Mouse (Mus musculus) myocyte (in vitro differentiated cells): ENCODE data around the gene Myo5a. TPM values are rescaled to one million over a fixed set of nuclear protein-coding genes. Genes with fewer than 3 reads are reported as not detected.

Experiments used
- H3K27me3 ChIP-seq: one replicate; pipeline ENCODE4 v1.6.1; 2011; ENCODE audit not compliant: control insufficient read depth, insufficient read depth, insufficient read length
- H3K36me3 ChIP-seq: one replicate; pipeline ENCODE4 v1.6.1; 2011; ENCODE audit not compliant: control insufficient read depth, insufficient read depth
- H3K4me2 ChIP-seq: one replicate; pipeline ENCODE4 v1.6.1; 2011; ENCODE audit warnings: low read depth, control low read depth
- H3K4me3 ChIP-seq: one replicate; pipeline ENCODE4 v1.5.1; 2011; ENCODE audit warnings: mild to moderate bottlenecking, control low read depth, moderate library complexity
- H3K79me2 ChIP-seq: one replicate; pipeline ENCODE4 v1.6.1; 2011; ENCODE audit not compliant: control insufficient read depth, insufficient read depth
- H3ac ChIP-seq: one replicate; pipeline ENCODE4 v1.6.1; 2011; ENCODE audit not compliant: control insufficient read depth, insufficient read length
- CEBPB ChIP-seq: IDR thresholded peaks from 2 replicates; pipeline ENCODE4 v1.6.1; 2011; ENCODE audit warnings: mild to moderate bottlenecking, moderate library complexity; ENCODE audit not compliant: poor library complexity, insufficient read depth, severe bottlenecking
- E2F4 ChIP-seq: IDR thresholded peaks from one replicate; pipeline ENCODE4 v1.6.1; 2011; ENCODE audit warnings: mild to moderate bottlenecking, control low read depth, moderate library complexity; ENCODE audit not compliant: insufficient read depth
- MAX ChIP-seq: IDR thresholded peaks from one replicate; pipeline ENCODE4 v1.6.1; 2011; ENCODE audit warnings: low read depth, mild to moderate bottlenecking, control low read depth
- MYOD1 ChIP-seq, 3 experiments: IDR thresholded peaks; one replicate each; pipeline ENCODE4 v1.6.1; 2011; ENCODE audit warnings: control low read depth in 2 of 3, low read depth in 2 of 3, mild to moderate bottlenecking in 2 of 3, moderate library complexity in 1 of 3; ENCODE audit not compliant: insufficient read length in 2 of 3, control insufficient read depth in 1 of 3
- MYOG ChIP-seq, 3 experiments: IDR thresholded peaks; one replicate each; pipeline ENCODE4 v1.6.1; 2011; ENCODE audit warnings: control low read depth in 2 of 3, low read depth in 2 of 3, mild to moderate bottlenecking in 2 of 3; ENCODE audit not compliant: insufficient read length in 2 of 3, control insufficient read depth in 1 of 3, insufficient read depth in 1 of 3
- POLR2A ChIP-seq: IDR thresholded peaks from one replicate; pipeline ENCODE4 v1.6.1; 2011; ENCODE audit warnings: low read depth, mild to moderate bottlenecking, control low read depth, moderate library complexity; ENCODE audit not compliant: insufficient read length
- POLR2AphosphoS2 ChIP-seq: IDR thresholded peaks from one replicate; pipeline ENCODE4 v1.6.1; 2011; ENCODE audit warnings: low read depth, control low read depth; ENCODE audit not compliant: insufficient read length
- REST ChIP-seq: IDR thresholded peaks from one replicate; pipeline ENCODE4 v1.6.1; 2011; ENCODE audit warnings: mild to moderate bottlenecking, control low read depth, moderate library complexity; ENCODE audit not compliant: insufficient read depth, insufficient read length
- SRF ChIP-seq: IDR thresholded peaks from one replicate; pipeline ENCODE4 v1.6.1; 2011; ENCODE audit warnings: low read depth; ENCODE audit not compliant: control insufficient read depth, insufficient read length
- TCF12 ChIP-seq: IDR thresholded peaks from one replicate; pipeline ENCODE4 v1.6.1; 2011; ENCODE audit warnings: mild to moderate bottlenecking, control low read depth; ENCODE audit not compliant: poor library complexity, insufficient read depth, severe bottlenecking
- TCF3 ChIP-seq: IDR thresholded peaks from one replicate; pipeline ENCODE4 v1.6.1; 2011; ENCODE audit warnings: low read depth, control low read depth; ENCODE audit not compliant: insufficient read length
- USF1 ChIP-seq: IDR thresholded peaks from one replicate; pipeline ENCODE4 v1.6.1; 2011; ENCODE audit warnings: low read depth, mild to moderate bottlenecking, control low read depth, moderate library complexity
- polyA plus RNA-seq: library from polyadenylated mRNA; unstranded; fragments of >200 nt; fragmentation: generic; extraction: Trizol; gene quantifications from one replicate; pipeline ENCODE4 v1.2.1, GENCODE M21; 2012; ENCODE audit warnings: missing spikeins

The Myo5a gene
- polyA plus RNA-seq, 1 experiment, result 15.4 TPM

DNA sequence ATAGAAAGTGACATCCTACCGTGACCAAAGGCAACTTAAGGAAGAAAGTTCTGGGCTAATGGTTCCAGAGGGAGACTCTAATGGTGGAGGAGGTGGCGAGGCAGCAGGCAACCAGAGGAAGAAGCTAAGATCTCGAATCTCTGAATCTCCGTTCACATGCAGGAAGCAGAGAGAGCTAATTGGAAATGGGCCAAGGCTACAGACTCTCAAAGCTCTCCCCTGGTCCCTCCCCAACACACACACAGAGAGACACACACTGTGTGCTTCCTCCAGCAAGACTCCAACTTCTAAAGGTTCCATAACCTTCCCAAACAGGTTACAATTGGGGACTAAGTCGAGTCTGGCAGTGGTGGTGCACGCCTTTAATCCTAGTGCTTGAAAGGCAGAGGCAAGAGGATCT, 199.6 kb downstream of the Myo5a start:
- H3K79me2 ChIP-seq, result no peaks in the 10 kb centered on the region
- H3K4me3 ChIP-seq, result no peak overlapping the region
- no peak overlapping the region for H3ac ChIP-seq
- no peaks in the 10 kb centered on the region for H3K36me3 ChIP-seq
- no peaks in the 10 kb centered on the region for H3K27me3 ChIP-seq
- H3K4me2 ChIP-seq, result no peak overlapping the region
- TF ChIP-seq CEBPB (no peak), POLR2A (no peak), MYOD1 (IDR thresholded peaks at IDR 0.05; ENCODE audit: control insufficient read depth in 1 of 3, insufficient read length in 2 of 3, low read depth in 2 of 3) (no peak), SRF (no peak), TCF12 (no peak), E2F4 (no peak), TCF3 (no peak), MYOG (IDR thresholded peaks at IDR 0.05; ENCODE audit: control insufficient read depth in 1 of 3, insufficient read depth in 1 of 3, insufficient read length in 2 of 3, low read depth in 2 of 3) (no peak), USF1 (no peak)

DNA sequence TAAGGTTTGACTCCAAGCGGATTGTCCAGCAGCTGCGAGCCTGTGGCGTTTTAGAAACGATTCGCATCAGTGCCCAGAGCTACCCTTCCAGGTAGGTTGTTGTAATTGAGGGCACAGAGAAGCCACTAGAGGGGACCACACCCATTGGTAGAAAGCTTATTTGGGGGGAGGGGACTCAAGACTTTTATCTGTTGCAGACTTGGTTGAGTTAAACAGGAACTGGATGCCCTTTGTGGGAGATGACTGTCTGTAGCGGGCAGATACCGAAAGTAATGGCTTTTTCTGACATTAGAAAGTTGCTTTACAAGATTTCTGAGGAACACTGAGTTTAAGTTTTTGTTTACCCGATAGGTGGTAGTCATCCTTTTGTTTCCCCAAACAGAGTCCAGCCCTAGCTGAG, 200.7 kb downstream of the Myo5a start:
- H3K27me3 ChIP-seq, result no peaks in the 10 kb centered on the region

More for the DNA sequence above, 200.7 kb downstream of the Myo5a start:
- TF ChIP-seq SRF (no peak), REST (no peak), POLR2AphosphoS2 (no peak), MYOG (IDR thresholded peaks at IDR 0.05; ENCODE audit: control insufficient read depth in 1 of 3, insufficient read depth in 1 of 3, insufficient read length in 2 of 3, low read depth in 2 of 3) (no peak), USF1 (no peak), POLR2A (no peak), MYOD1 (IDR thresholded peaks at IDR 0.05; ENCODE audit: control insufficient read depth in 1 of 3, insufficient read length in 2 of 3, low read depth in 2 of 3) (no peak), TCF3 (no peak), TCF12 (no peak), E2F4 (no peak), CEBPB (no peak), MAX (no peak)
- no peak overlapping the region for H3K4me3 ChIP-seq
- no peaks in the 10 kb centered on the region for H3K79me2 ChIP-seq
- H3ac ChIP-seq, result no peak overlapping the region
- no peaks in the 10 kb centered on the region for H3K36me3 ChIP-seq
- H3K4me2 ChIP-seq, result no peak overlapping the region

Other genes starting within 250 kb of the Myo5a start
- not detected for gene Onecut1, start 209.1 kb upstream of the Myo5a start, polyA plus RNA-seq
- gene Fam214a, start 118.1 kb upstream of the Myo5a start, polyA plus RNA-seq, result 2.6 TPM
- gene Arpp19, start 33.4 kb upstream of the Myo5a start, polyA plus RNA-seq, result 160 TPM
- 0.07 TPM for gene Myo5c, start 161.0 kb downstream of the Myo5a start, polyA plus RNA-seq
- 24.3 TPM for gene Gnb5, start 235.3 kb downstream of the Myo5a start, polyA plus RNA-seq